Mouse (Mus musculus) spleen, adult 12 weeks (tissue): ENCODE measurements around the gene Phc2.

Experiments
- DNase-seq: peaks from one replicate; pipeline ENCODE4 v3.0.0; 2022; ENCODE audit warnings: low spot score

Phc2 gene

DNA sequence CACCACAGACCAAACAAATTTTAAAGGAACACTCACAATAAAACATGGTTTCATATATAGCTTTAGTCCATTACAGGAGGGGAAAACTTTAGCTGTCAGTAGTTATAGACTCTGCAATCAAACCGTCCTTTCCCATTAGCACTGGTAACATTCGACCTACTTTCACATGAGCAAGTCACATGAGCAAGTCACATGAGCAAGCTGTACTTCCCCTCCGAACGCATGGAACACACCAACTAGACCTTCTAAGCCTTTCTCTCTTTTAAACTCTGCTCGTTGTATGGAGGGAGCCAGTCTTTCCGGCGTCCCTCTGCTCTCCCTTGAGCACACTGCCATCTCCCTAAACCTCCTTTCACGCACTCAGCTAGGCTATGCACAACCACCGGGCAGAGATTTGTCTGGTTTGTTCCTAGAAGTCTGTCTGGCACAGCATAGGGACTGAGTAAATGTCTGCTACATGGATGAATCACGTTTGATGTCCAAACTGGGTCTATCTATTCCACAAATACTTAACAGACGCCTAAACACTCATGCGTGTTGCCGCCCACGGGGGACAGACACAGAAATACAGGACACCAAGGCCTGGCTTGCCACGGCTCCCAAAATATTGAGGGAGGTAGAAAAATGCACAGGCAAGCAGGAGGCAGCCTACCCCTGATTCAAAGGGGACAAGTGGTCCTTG is 130.6 kb downstream of the Phc2 start:
- DNase-seq: no peak

DNA sequence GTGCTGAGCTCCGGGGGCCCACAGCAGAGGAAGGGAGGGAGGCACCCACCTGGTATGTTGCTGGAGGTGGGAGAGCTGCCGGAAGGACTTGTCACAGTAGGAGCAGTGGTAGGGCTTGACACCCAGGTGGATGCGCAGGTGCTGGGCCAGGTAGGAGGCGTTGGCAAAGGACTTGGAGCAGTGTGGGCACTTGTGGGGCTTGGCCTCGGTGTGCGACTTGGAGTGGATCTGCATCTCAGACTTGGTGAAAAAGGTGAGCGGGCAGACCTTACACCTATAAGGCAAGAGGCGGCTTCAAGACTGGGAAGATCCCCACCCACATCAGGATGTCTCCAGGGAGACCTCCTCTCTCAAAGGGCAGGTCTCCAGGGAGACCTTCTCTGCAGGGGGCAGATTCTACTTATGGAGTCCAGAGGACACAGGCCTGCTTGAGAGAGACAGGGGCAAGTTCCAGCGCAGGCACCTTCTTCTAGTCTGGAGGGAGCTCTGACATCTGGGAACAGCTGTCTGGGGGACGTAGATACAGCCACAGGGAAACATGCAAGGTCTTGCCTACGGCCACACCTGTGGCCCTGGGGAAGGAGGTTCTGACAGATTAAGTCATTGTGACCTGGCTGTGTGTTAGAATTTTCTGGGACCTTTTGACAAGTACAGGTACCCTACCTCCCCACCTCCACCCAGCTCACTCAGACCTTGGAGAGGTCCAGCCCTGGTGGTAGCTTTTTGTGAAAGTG is 131.6 kb downstream of the Phc2 start:
- no peak for DNase-seq

DNA sequence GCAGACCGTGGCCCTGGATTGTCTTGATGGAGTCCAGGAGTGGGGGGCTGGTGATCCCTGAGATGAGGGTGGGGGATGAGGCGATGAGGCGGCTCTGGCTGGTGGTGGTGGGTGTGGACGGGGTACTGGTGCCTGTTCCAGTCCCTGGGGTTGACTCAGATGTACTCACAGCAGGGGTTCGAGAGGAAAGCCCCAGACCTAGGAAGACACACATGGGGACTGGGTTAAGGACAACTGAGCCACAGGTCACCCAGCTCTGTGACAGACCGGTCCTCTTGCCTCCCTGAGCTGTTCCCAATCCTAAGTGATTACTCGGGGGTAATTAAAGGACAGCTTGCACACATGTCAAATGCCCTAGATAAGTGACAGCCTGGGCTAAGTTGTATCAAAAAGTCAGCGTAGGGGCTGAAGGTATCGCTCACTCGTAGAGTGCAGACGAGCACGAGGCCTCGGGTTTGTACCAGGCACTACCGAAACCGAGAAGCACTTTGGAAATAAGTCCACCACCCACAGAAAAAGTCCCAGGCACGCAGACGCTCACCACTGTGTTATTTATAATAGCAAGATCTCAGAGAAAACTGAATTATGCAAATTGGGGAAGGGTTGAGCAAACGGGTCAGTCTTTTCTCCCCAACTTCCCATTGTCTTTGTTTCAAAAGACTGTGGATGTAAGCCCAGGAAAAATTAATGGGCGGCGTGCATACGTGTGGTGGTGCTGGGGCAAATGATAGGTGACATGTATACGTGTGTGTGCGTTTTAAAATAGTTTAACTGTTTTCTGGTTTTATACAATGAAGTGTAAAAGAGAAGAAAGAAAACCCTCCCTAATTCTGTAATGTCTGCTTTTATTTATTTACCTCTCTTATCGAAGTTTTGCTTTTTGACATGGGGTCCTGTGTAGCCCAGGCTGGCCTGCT is 132.8 kb downstream of the Phc2 start:
- DNase-seq: no peak

DNA sequence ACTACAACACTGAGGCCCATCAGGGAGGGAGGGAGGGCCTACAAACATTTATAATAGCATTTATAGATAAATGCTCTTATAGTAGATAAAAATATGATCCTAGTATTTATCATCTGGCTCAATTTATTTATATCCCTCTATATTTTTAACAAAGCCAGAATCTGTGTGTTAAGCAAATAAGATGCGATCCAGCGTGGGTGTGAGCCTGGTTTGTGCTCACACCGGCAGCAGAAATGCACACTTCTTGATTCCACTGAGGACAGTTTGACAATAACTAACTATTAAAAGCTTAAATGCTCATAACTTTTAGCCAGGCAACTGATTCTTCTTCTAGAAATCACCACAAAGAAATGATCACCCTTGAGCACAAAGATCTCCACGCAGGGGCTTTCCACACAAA is 133.6 kb downstream of the Phc2 start:
- DNase-seq: no peak

DNA sequence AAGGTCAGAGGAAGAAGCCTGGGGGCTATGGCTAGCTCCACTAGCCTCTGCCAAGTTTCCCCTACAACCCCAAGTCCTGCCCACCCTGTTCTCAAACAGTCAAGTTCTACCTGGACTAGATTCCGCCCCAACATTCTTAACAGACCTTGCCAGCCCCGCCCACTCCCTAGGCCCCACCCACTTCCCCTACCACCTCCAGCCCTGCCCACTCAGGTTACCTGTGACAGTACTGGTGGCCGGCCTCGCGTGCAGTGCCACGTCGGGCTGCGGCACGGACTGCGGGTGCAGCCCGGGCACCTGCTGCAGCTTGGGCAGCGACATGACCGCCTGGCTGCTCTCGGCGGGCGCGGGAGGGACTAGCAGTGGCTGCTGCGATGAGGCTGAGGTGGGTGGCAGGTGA is 135.1 kb downstream of the Phc2 start:
- DNase-seq: no peak

DNA sequence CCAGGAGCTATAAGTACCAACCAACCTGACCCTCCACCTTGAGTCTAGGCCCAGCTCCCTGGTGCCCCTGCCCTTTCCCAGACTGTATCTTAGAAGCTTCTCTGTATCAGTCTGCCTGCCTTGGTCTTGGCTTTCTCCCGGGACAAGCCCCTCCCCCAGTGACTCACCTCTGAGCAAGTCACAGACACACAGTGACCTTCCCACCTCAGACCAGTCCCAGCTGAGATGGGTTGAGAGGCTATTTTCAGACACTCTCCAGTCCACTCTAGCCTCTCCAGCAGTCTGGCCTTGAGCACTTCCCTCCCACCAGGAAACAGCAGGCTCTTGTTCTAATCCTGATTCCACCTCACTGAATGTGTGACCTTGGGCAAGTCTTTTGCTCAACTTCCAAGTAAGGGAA is 139.2 kb downstream of the Phc2 start:
- no peak for DNase-seq

DNA sequence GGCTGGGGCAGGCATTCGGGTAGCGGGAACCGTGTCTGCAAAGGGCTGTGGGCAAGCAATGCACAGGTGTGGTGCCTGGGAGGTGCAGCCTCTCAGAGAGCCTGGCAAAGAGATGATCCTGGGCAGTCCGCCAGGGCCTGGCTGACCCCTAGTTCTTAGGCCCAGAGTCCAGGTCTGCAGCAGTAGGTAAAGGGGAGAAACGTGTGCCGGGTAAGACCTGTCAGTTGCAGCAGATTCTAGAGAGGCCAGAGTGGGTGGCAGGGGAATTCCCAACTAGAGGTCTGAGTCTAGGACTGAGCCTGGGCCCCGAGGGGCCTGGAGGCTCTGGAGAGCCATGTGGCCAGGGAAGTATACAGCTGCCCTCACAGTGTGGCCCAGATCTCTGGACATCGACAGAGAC is 139.7 kb downstream of the Phc2 start:
- no peak for DNase-seq

DNA sequence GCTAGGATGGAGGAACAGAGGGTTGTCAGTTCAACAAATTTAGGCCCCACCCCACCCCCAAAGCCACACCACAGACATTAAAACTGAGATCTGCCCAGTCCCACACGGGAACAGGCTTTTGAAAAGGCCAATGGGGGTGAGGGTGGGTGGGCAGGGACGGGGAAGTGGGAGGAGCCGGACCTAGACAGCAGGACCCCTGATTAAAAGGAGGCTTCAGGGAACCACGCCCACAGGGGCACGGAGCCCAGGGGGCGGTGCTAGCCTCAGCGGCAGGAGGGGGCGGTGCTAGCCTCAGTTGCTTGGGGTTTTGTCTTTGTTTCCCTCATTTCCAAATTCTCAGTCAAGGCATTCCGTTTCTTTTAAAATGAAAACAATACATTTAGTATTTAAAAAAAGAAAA is 141.1 kb downstream of the Phc2 start:
- no peak for DNase-seq

DNA sequence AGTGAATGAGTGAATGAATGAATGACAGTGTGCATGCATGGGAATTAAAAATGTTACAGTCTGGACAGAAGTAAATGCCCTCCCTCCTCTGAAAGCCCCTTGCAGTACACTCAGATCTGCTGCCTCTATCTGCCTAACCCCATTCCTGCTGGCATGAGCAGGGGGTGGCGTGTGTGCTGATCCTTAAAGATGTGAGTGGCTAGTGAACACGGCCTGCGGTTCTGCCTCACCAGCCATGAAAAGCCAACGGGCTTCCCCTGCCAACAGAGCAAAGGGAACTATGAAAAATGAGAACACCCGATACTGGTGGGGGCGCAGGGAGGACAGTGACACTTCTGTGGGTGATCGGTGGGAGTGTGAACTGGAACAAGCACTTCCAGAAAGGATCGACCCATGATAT is 142.3 kb downstream of the Phc2 start:
- DNase-seq: no peak

DNA sequence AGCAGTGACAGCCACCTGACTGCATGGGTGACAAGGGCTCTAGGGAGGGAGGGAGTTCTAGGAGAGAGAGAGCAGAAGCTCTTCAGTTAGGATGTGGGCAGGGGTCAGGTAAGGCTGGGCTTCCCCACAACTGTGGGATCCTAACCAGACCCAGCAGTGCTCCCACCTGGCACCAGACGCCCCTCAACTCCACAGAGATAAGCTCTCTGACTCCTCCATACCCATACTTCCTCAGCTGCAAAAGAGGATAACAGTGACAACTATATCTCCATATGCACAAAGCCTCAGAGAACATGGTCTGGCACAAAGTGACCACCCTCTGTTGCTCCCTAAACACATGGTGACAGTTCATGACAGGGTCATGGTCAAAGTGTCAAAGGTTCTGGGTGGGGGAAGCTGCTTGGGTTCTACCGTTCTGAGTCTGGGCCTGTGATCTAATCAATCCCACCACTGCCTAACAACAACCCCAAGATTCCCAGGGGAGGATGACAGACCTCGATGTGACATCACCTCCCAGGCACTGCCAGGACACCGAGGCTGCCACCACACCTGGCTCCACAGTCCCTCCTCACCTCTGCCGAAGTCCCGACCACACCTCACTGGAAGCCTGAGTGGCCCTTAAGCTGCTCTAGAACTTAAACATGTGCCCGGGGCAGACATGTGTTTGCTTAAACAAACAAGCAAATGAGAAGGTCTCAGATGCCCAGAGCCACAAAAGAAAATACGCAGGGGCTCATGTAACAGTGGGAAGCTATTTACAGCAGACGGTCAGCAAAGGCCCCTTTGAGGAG is 147.4 kb downstream of the Phc2 start:
- no peak for DNase-seq
